Mouse (Mus musculus) lung, adult 2 months (tissue): ENCODE data around the gene Galnt10. TPM values are rescaled to one million over a fixed set of nuclear protein-coding genes. Genes with fewer than 3 reads are reported as not detected.

ENCODE experiments used
- DNase-seq: peaks from one replicate; pipeline ENCODE4 v3.0.0; 2022
- H3K4me1 ChIP-seq: fragments of 200-500 bp; 2 replicates; pipeline ENCODE4 v1.6.1; 2011; ENCODE audit warnings: low read length; ENCODE audit not compliant: control insufficient read depth, insufficient read depth
- H3K4me3 ChIP-seq: fragments of 200-500 bp; replicated peaks from 2 replicates; pipeline ENCODE3; 2011; ENCODE audit warnings: low read depth, mild to moderate bottlenecking, control low read depth, low read length; ENCODE audit errors: extremely low read depth
- CTCF ChIP-seq: fragments of 200-500 bp; IDR thresholded peaks from 2 replicates; pipeline ENCODE4 v1.5.1; 2011; ENCODE audit warnings: mild to moderate bottlenecking, low read length, control low read depth; ENCODE audit not compliant: insufficient read depth
- POLR2A ChIP-seq: fragments of 200-500 bp; IDR thresholded peaks from 2 replicates; pipeline ENCODE4 v1.6.1; 2011; ENCODE audit warnings: low read depth, mild to moderate bottlenecking, control low read depth, low read length, borderline replicate concordance; ENCODE audit errors: extremely low read depth
- WGBS: fragments of 180-500 bp; shearing (Covaris S2); methylation state at CpG from one replicate; pipeline ENCODE4 v1.1.7; 2018; 5-methylcytosine and 5-hydroxymethylcytosine counted together
- polyA plus RNA-seq: library from polyadenylated mRNA; depleted of rRNA; stranded (reverse); fragments of >200 nt; gene quantifications from 2 replicates; pipeline ENCODE4 v1.2.3, GENCODE M21; 2012

Galnt10 gene
- polyA plus RNA-seq, 1 experiment, result 6.4 TPM

- Histone ChIP-seq H3K4me1 (no peaks in the 10 kb centered on the region), H3K4me3 (no peak overlapping the region)
- WGBS, result 92% methylated on average over 5 of the region's 5 CpGs
- no peak for DNase-seq
- TF ChIP-seq POLR2A (no peak), CTCF (no peak)
Observed at GRCm38 (mm10) chr11:57770776-57771175, 125.5 kb downstream of the Galnt10 start.

GRCm38 (mm10) chr11:57771676-57772075 lies 126.4 kb downstream of the Galnt10 start:
- no peaks in the 10 kb centered on the region for H3K4me1 ChIP-seq
- WGBS, result 92% methylated on average over 8 of the region's 8 CpGs
- DNase-seq, result no peak
- no peak for TF ChIP-seq CTCF
- no peak for TF ChIP-seq POLR2A
- H3K4me3 ChIP-seq, result no peak overlapping the region

GRCm38 (mm10) chr11:57773479-57773878 lies 128.2 kb downstream of the Galnt10 start:
- 55% methylated on average over 13 of the region's 13 CpGs for WGBS

GRCm38 (mm10) chr11:57773936-57774335 lies 128.7 kb downstream of the Galnt10 start:
- 26% methylated on average over 4 of the region's 4 CpGs for WGBS
- TF ChIP-seq CTCF, result no peak
- no peak for DNase-seq
- Histone ChIP-seq H3K4me1 (no peaks in the 10 kb centered on the region), H3K4me3 (no peak overlapping the region)

More at GRCm38 (mm10) chr11:57773479-57773878, 128.2 kb downstream of the Galnt10 start:
- no peak overlapping the region for H3K4me3 ChIP-seq
- TF ChIP-seq CTCF, result no peak
- no peak for TF ChIP-seq POLR2A
- DNase-seq, result no peak
- no peaks in the 10 kb centered on the region for H3K4me1 ChIP-seq

GRCm38 (mm10) chr11:57775868-57776267 lies 130.6 kb downstream of the Galnt10 start:
- DNase-seq, result no peak
- H3K4me1 ChIP-seq, result no peaks in the 10 kb centered on the region
- no peak for TF ChIP-seq POLR2A
- no peak for TF ChIP-seq CTCF
- WGBS, result 66% methylated on average over 6 of the region's 6 CpGs
- no peak overlapping the region for H3K4me3 ChIP-seq

GRCm38 (mm10) chr11:57776546-57776945 lies 131.3 kb downstream of the Galnt10 start:
- H3K4me3 ChIP-seq, result no peak overlapping the region
- DNase-seq, result no peak
- no peaks in the 10 kb centered on the region for H3K4me1 ChIP-seq
- 61% methylated on average over 3 of the region's 3 CpGs for WGBS
- TF ChIP-seq CTCF (no peak), POLR2A (no peak)

- 31% methylated on average over 5 of the region's 5 CpGs for whole genome bisulfite sequencing
- Histone ChIP-seq H3K4me1 (no peaks in the 10 kb centered on the region), H3K4me3 (no peak overlapping the region)
- TF ChIP-seq CTCF, result peak; percentile 94
- TF ChIP-seq POLR2A, result no peak
- peak; percentile 24 for DNase-seq
Observed at GRCm38 (mm10) chr11:57778349-57778748, 133.1 kb downstream of the Galnt10 start.

GRCm38 (mm10) chr11:57779824-57780223 lies 134.6 kb downstream of the Galnt10 start:
- no peaks in the 10 kb centered on the region for H3K4me1 ChIP-seq
- no peak overlapping the region for H3K4me3 ChIP-seq
- 88% methylated on average over 14 of the region's 14 CpGs for WGBS
- DNase-seq, result no peak
- TF ChIP-seq POLR2A (no peak), CTCF (no peak)

GRCm38 (mm10) chr11:57786616-57787418 lies 141.6 kb downstream of the Galnt10 start:
- 59% methylated on average over 18 of the region's 18 CpGs for WGBS
- peak; percentile 14 for DNase-seq
- TF ChIP-seq POLR2A (no peak), CTCF (no peak)
- Histone ChIP-seq H3K4me1 (no peaks in the 10 kb centered on the region), H3K4me3 (no peak overlapping the region)

GRCm38 (mm10) chr11:57787913-57788312 lies 142.7 kb downstream of the Galnt10 start:
- no peaks in the 10 kb centered on the region for H3K4me1 ChIP-seq
- WGBS, result 36% methylated on average over 3 of the region's 3 CpGs
- TF ChIP-seq POLR2A (no peak), CTCF (peak; percentile 77)
- no peak overlapping the region for H3K4me3 ChIP-seq
- peak; percentile 55 for DNase-seq
